Mouse (Mus musculus): ENCODE results near the gene Lrrc75a. TPM values are rescaled to one million over a fixed set of nuclear protein-coding genes. Genes with fewer than 3 reads are reported as not detected.
"Not testable (repeated sequence)": the region's sequence is repeated elsewhere in the genome, so short reads cannot be mapped to it uniquely, and the experiment has no call there.

Gene Lrrc75a
- polyA plus RNA-seq, 1 experiment: 29.0 TPM

- Histone ChIP-seq H3K4me3 (replicated peaks; ENCODE audit: extremely low read depth, low read depth, low read length) (no peak overlapping the region), H3K4me1 (ENCODE audit: control insufficient read depth, insufficient read depth, low read length) (no peaks in the 10 kb centered on the region)
- DNase-seq: no peak
- 71% methylated on average over 6 of the region's 6 CpGs for WGBS
- TF ChIP-seq CTCF (IDR thresholded peaks at IDR 0.05; ENCODE audit: insufficient read depth, low read length) (no peak), POLR2A (IDR thresholded peaks at IDR 0.05; ENCODE audit: borderline replicate concordance, extremely low read depth, low read depth, low read length) (no peak)
These were observed 21.7 kb upstream of the Lrrc75a start for GRCm38 (mm10) chr11:62670006-62670405.

- DNase-seq: no peak
- TF ChIP-seq CTCF (IDR thresholded peaks at IDR 0.05; ENCODE audit: insufficient read depth, low read length): no peak
- no peak for TF ChIP-seq POLR2A (IDR thresholded peaks at IDR 0.05; ENCODE audit: borderline replicate concordance, extremely low read depth, low read depth, low read length)
- Histone ChIP-seq H3K4me3 (replicated peaks; ENCODE audit: extremely low read depth, low read depth, low read length) (no peak overlapping the region), H3K4me1 (ENCODE audit: control insufficient read depth, insufficient read depth, low read length) (no peaks in the 10 kb centered on the region)
- 34% methylated on average over 12 of the region's 12 CpGs for WGBS
These were observed 21.1 kb upstream of the Lrrc75a start for GRCm38 (mm10) chr11:62669471-62669870.

- TF ChIP-seq CTCF (IDR thresholded peaks at IDR 0.05; ENCODE audit: insufficient read depth, low read length) (no peak), POLR2A (IDR thresholded peaks at IDR 0.05; ENCODE audit: borderline replicate concordance, extremely low read depth, low read depth, low read length) (no peak)
- Histone ChIP-seq H3K4me1 (ENCODE audit: control insufficient read depth, insufficient read depth, low read length) (no peaks in the 10 kb centered on the region), H3K4me3 (replicated peaks; ENCODE audit: extremely low read depth, low read depth, low read length) (no peak overlapping the region)
- WGBS: 81% methylated on average over 5 of the region's 5 CpGs
- DNase-seq: no peak
These were observed 20.7 kb upstream of the Lrrc75a start for GRCm38 (mm10) chr11:62668986-62669385.

- DNase-seq: no peak
- Histone ChIP-seq H3K4me3 (replicated peaks; ENCODE audit: extremely low read depth, low read depth, low read length) (no peak overlapping the region), H3K4me1 (ENCODE audit: control insufficient read depth, insufficient read depth, low read length) (no peaks in the 10 kb centered on the region; the same call in 1 of the 2 replicates)
- WGBS: 77% methylated on average over 6 of the region's 6 CpGs
- TF ChIP-seq CTCF (IDR thresholded peaks at IDR 0.05; ENCODE audit: insufficient read depth, low read length) (no peak), POLR2A (IDR thresholded peaks at IDR 0.05; ENCODE audit: borderline replicate concordance, extremely low read depth, low read depth, low read length) (no peak)
These were observed 15.9 kb upstream of the Lrrc75a start for GRCm38 (mm10) chr11:62664250-62664649.

- WGBS: 31% methylated on average over 4 of the region's 4 CpGs
- Histone ChIP-seq H3K4me1 (ENCODE audit: control insufficient read depth, insufficient read depth, low read length) (no peaks in the 10 kb centered on the region; the same call in 1 of the 2 replicates), H3K4me3 (replicated peaks; ENCODE audit: extremely low read depth, low read depth, low read length) (no peak overlapping the region)
- DNase-seq: no peak
- TF ChIP-seq CTCF (IDR thresholded peaks at IDR 0.05; ENCODE audit: insufficient read depth, low read length) (no peak), POLR2A (IDR thresholded peaks at IDR 0.05; ENCODE audit: borderline replicate concordance, extremely low read depth, low read depth, low read length) (no peak)
These were observed 12.6 kb upstream of the Lrrc75a start for GRCm38 (mm10) chr11:62660885-62661284.

- 87% methylated on average over 3 of the region's 3 CpGs for WGBS
- TF ChIP-seq CTCF (IDR thresholded peaks at IDR 0.05; ENCODE audit: insufficient read depth, low read length) (no peak), POLR2A (IDR thresholded peaks at IDR 0.05; ENCODE audit: borderline replicate concordance, extremely low read depth, low read depth, low read length) (no peak)
- DNase-seq: no peak
- no peaks in the 10 kb centered on the region for H3K4me1 ChIP-seq (ENCODE audit: control insufficient read depth, insufficient read depth, low read length)
- H3K4me3 ChIP-seq (replicated peaks; ENCODE audit: extremely low read depth, low read depth, low read length): no peak overlapping the region
These were observed 3.8 kb upstream of the Lrrc75a start for GRCm38 (mm10) chr11:62652080-62652479.

GRCm38 (mm10) chr11:62651563-62651962 is 3.2 kb upstream of the Lrrc75a start:
- Histone ChIP-seq H3K4me1 (ENCODE audit: control insufficient read depth, insufficient read depth, low read length) (no peaks in the 10 kb centered on the region), H3K4me3 (replicated peaks; ENCODE audit: extremely low read depth, low read depth, low read length) (no peak overlapping the region)
- no peak for TF ChIP-seq CTCF (IDR thresholded peaks at IDR 0.05; ENCODE audit: insufficient read depth, low read length)
- no peak for TF ChIP-seq POLR2A (IDR thresholded peaks at IDR 0.05; ENCODE audit: borderline replicate concordance, extremely low read depth, low read depth, low read length)
- DNase-seq: no peak
- 79% methylated on average over 3 of the region's 3 CpGs for WGBS

GRCm38 (mm10) chr11:62649803-62650202 is 1.5 kb upstream of the Lrrc75a start:
- not testable (repeated sequence) for DNase-seq; H3K4me3 ChIP-seq (replicated peaks; ENCODE audit: extremely low read depth, low read depth, low read length); H3K4me1 ChIP-seq (ENCODE audit: control insufficient read depth, insufficient read depth, low read length)
- 86% methylated on average over 4 of the region's 4 CpGs for WGBS

GRCm38 (mm10) chr11:62648591-62649391 is 468 bp upstream of the Lrrc75a start, which contains the start of gene Mmgt2:
TSS of gene Mmgt2 (plus strand) at chr11:62648664.
- TF ChIP-seq CTCF (IDR thresholded peaks at IDR 0.05; ENCODE audit: insufficient read depth, low read length) (peak; percentile 37), POLR2A (IDR thresholded peaks at IDR 0.05; ENCODE audit: borderline replicate concordance, extremely low read depth, low read depth, low read length) (0 out of 2 replicates have a peak, but pooled peaks have one; percentile 19)
- WGBS: 3% methylated on average over 33 of the region's 53 CpGs
- DNase-seq: peak; percentile 93
- H3K4me3 ChIP-seq (replicated peaks; ENCODE audit: extremely low read depth, low read depth, low read length): peak within 1 kb of the TSS; percentile 70
- H3K4me1 ChIP-seq (ENCODE audit: control insufficient read depth, insufficient read depth, low read length): peaks cover 8% of the 10 kb centered on the region; the same call in 1 of the 2 replicates

- no peak for DNase-seq
- 52% methylated on average over 7 of the region's 7 CpGs for WGBS
- TF ChIP-seq CTCF (IDR thresholded peaks at IDR 0.05; ENCODE audit: insufficient read depth, low read length): no peak
- no peak for TF ChIP-seq POLR2A (IDR thresholded peaks at IDR 0.05; ENCODE audit: borderline replicate concordance, extremely low read depth, low read depth, low read length)
- Histone ChIP-seq H3K4me1 (ENCODE audit: control insufficient read depth, insufficient read depth, low read length) (peaks cover 17% of the 10 kb centered on the region), H3K4me3 (replicated peaks; ENCODE audit: extremely low read depth, low read depth, low read length) (no peak overlapping the region)
These were observed 1.3 kb downstream of the Lrrc75a start for GRCm38 (mm10) chr11:62646958-62647515.
